Mouse (Mus musculus) heart, postnatal 36 days (tissue): ENCODE data around the gene Golga7b. TPM values are rescaled to one million over a fixed set of nuclear protein-coding genes. Genes with fewer than 3 reads are reported as not detected.

ENCODE experiments used
- DNase-seq, 2 experiments: peaks; one replicate each; pipeline ENCODE4 v3.0.0; 2021 to 2022
- intact Hi-C: fragments of 180-260 bp; cut with DNase I; formaldehyde crosslinking; loops from one replicate; pipeline ENCODE4 v1.15.1; 2025
- total RNA-seq, 2 experiments: library from RNA; stranded (reverse); gene quantifications; 2 replicates each; pipeline ENCODE4 v1.2.3; 2021

Gene Golga7b
- under 1 TPM; 0.49 to 0.97 TPM for total RNA-seq

GRCm38 (mm10) chr19:42247519-42247918, at the start of gene Golga7b:
TSS of gene Golga7b (plus strand) at chr19:42247574.
- intact Hi-C loops: no loop called here
- DNase-seq: no peak

- intact Hi-C loops: no loop called here
- DNase-seq: no peak
Observed at GRCm38 (mm10) chr19:42198026-42198425, 49.3 kb upstream of the Golga7b start.

- DNase-seq: peak in 1 of 2 experiments; percentile 8
- intact Hi-C loops: no loop called here
Observed at GRCm38 (mm10) chr19:42201696-42202381, 45.5 kb upstream of the Golga7b start, which contains the start of gene Sfrp5. TSS of gene Sfrp5 (minus strand) at chr19:42202252.

GRCm38 (mm10) chr19:42202467-42202866, 44.9 kb upstream of the Golga7b start:
- intact Hi-C loops: no loop called here
- DNase-seq: no peak

GRCm38 (mm10) chr19:42204306-42204705, 43.1 kb upstream of the Golga7b start:
- intact Hi-C loops: no loop called here

GRCm38 (mm10) chr19:42205201-42205600, 42.2 kb upstream of the Golga7b start:
- DNase-seq: no peak
- intact Hi-C loops: no loop called here

More at GRCm38 (mm10) chr19:42204306-42204705, 43.1 kb upstream of the Golga7b start:
- DNase-seq: peak; percentile 42 to 52

- DNase-seq: no peak
- intact Hi-C loops: no loop called here
Observed at GRCm38 (mm10) chr19:42209485-42209884, 37.9 kb upstream of the Golga7b start.

GRCm38 (mm10) chr19:42209976-42210375, 37.4 kb upstream of the Golga7b start:
- intact Hi-C loops: no loop called here

GRCm38 (mm10) chr19:42211936-42212335, 35.4 kb upstream of the Golga7b start:
- no peak for DNase-seq
- intact Hi-C loops: no loop called here

More at GRCm38 (mm10) chr19:42209976-42210375, 37.4 kb upstream of the Golga7b start:
- DNase-seq: no peak

- intact Hi-C loops: no loop called here
- no peak for DNase-seq
Observed at GRCm38 (mm10) chr19:42214601-42215000, 32.8 kb upstream of the Golga7b start.

- DNase-seq: no peak
- intact Hi-C loops: loop anchor here (1.0 kb wide), 1 partner anchor 55 kb away; no protein-coding TSS in a partner anchor
Observed at GRCm38 (mm10) chr19:42216699-42217373, 30.5 kb upstream of the Golga7b start.

- DNase-seq: peak; percentile 20 to 26
- intact Hi-C loops: loop anchor here (1.0 kb wide), 1 partner anchor 55 kb away; no protein-coding TSS in a partner anchor
Observed at GRCm38 (mm10) chr19:42217374-42217763, 30.0 kb upstream of the Golga7b start.

GRCm38 (mm10) chr19:42226451-42226850, 20.9 kb upstream of the Golga7b start:
- no peak for DNase-seq
- intact Hi-C loops: no loop called here

- intact Hi-C loops: no loop called here
Observed at GRCm38 (mm10) chr19:42229499-42230287, 17.7 kb upstream of the Golga7b start.

GRCm38 (mm10) chr19:42230288-42230568, 17.1 kb upstream of the Golga7b start:
- intact Hi-C loops: no loop called here
- DNase-seq: no peak

More at GRCm38 (mm10) chr19:42229499-42230287, 17.7 kb upstream of the Golga7b start:
- no peak for DNase-seq

- intact Hi-C loops: no loop called here
- no peak for DNase-seq
Observed at GRCm38 (mm10) chr19:42230986-42231385, 16.4 kb upstream of the Golga7b start.

- intact Hi-C loops: loop anchor here (5.0 kb wide), 1 partner anchor 35 kb away; no protein-coding TSS in a partner anchor
- DNase-seq: peak; percentile 20 to 41
Observed at GRCm38 (mm10) chr19:42237602-42238340, 9.6 kb upstream of the Golga7b start.

- intact Hi-C loops: loop anchor here (5.0 kb wide), 1 partner anchor 34 kb away; no protein-coding TSS in a partner anchor
Observed at GRCm38 (mm10) chr19:42238341-42238715, 9.0 kb upstream of the Golga7b start.

GRCm38 (mm10) chr19:42240881-42241280, 6.5 kb upstream of the Golga7b start:
- intact Hi-C loops: no loop called here
- no peak for DNase-seq

More at GRCm38 (mm10) chr19:42238341-42238715, 9.0 kb upstream of the Golga7b start:
- peak; percentile 31 to 37 for DNase-seq

GRCm38 (mm10) chr19:42243401-42243800, 4.0 kb upstream of the Golga7b start:
- intact Hi-C loops: no loop called here
- no peak for DNase-seq
